Mouse (Mus musculus) hindbrain, embryonic 15.5 days (tissue): Measurements from ENCODE around the gene Kdm2a. TPM values are rescaled to one million over a fixed set of nuclear protein-coding genes. Genes with fewer than 3 reads are reported as not detected.
A peak's percentile ranks its signal among the peaks of the same experiment; 100 is the strongest.

ENCODE experiments used
- ATAC-seq: fragments of 200-750 bp; cut with Nextera tagmentation; 2 replicates; pipeline ENCODE4 v1.8.0; 2017; ENCODE audit warnings: low read depth, moderate number of reproducible peaks, moderate TSS enrichment; ENCODE audit not compliant: low FRiP score
- H3K27ac ChIP-seq: fragments of 300-500 bp; sonication (generic); replicated peaks from 2 replicates; pipeline ENCODE4 v1.5.1; 2015; ENCODE audit warnings: mild to moderate bottlenecking, inconsistent platforms
- H3K27me3 ChIP-seq: fragments of 300-500 bp; sonication (generic); 2 replicates; pipeline ENCODE4 v1.6.1; 2015; ENCODE audit warnings: control low read depth, inconsistent platforms
- H3K36me3 ChIP-seq: fragments of 300-500 bp; sonication (generic); 2 replicates; pipeline ENCODE4 v1.6.1; 2015; ENCODE audit warnings: control low read depth, inconsistent platforms
- H3K4me1 ChIP-seq: fragments of 300-500 bp; sonication (generic); replicated peaks from 2 replicates; pipeline ENCODE4 v1.6.1; 2015; ENCODE audit warnings: control low read depth, inconsistent platforms
- H3K4me2 ChIP-seq: fragments of 300-500 bp; sonication (generic); 2 replicates; pipeline ENCODE4 v1.6.1; 2015; ENCODE audit warnings: moderate library complexity, mild to moderate bottlenecking, inconsistent platforms
- H3K4me3 ChIP-seq: fragments of 300-500 bp; sonication (generic); 2 replicates; pipeline ENCODE4 v1.5.1; 2015; ENCODE audit warnings: mild to moderate bottlenecking, inconsistent platforms
- H3K9ac ChIP-seq: fragments of 300-500 bp; sonication (generic); 2 replicates; pipeline ENCODE4 v1.6.1; 2015; ENCODE audit warnings: inconsistent platforms
- H3K9me3 ChIP-seq: fragments of 300-500 bp; sonication (generic); 2 replicates; pipeline ENCODE4 v1.6.1; 2016; ENCODE audit warnings: control low read depth, inconsistent platforms
- WGBS: fragments of 180-500 bp; shearing (Covaris S2); methylation state at CpG from one replicate; pipeline ENCODE4 v1.1.7; 2015; 5-methylcytosine and 5-hydroxymethylcytosine counted together
- polyA plus RNA-seq: library from polyadenylated mRNA; unstranded; fragments of >200 nt; fragmentation: Nextera tagmentation; extraction: Ambion mirVana; gene quantifications from 2 replicates; pipeline ENCODE4 v1.2.1, GENCODE M21; 2015

Gene Kdm2a
- polyA plus RNA-seq, 1 experiment from 2014 or later = 36.3 TPM

DNA sequence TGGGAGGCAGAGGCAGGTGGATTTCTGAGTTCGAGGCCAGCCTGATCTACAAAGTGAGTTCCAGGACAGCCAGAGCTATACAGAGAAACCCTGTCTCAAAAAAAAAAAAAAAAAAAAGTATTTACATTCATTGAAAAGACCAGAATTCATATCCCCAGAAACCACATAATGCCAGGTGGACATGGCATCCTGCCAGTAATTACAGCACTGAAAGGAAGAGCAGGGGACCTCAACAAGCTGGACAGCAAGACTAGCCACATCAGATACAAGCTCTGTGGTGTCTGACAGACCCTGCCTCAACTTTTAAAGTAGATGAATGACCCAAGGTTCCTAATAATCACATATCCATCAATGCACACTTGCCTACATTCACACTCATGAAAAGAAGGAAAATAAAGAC lies 76.5 kb downstream of the Kdm2a start:
- no peaks in the 10 kb centered on the region for H3K9me3 ChIP-seq
- 91% methylated on average over 1 of the region's 1 CpGs for WGBS
- H3K4me1 ChIP-seq = no peaks in the 10 kb centered on the region
- H3K36me3 ChIP-seq = peaks cover 92% of the 10 kb centered on the region
- no peak for ATAC-seq
- no peak overlapping the region for H3K9ac ChIP-seq
- no peak overlapping the region for H3K4me3 ChIP-seq
- H3K27me3 ChIP-seq = no peaks in the 10 kb centered on the region
- H3K27ac ChIP-seq = no peak overlapping the region
- H3K4me2 ChIP-seq = no peak overlapping the region

DNA sequence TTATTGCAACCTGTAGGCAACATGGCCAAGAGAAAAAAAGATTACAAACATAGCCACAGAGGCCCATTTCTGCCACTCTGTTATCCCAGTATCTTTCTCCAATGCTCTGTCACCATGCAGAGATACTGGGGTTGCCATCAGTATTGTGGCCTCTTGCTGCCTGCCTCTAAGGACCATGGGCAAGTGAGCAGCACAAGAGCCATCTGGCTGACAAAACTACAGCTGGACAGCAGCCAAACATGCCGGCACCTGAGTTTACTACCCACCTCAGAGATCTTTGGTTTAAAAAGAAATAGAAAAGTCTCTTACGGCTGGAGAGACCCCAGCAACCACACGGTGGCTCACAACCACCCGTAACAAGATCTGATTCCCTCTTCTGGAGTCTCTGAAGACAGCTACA lies 78.8 kb downstream of the Kdm2a start:
- Histone ChIP-seq H3K27me3 (no peaks in the 10 kb centered on the region), H3K9ac (no peak overlapping the region), H3K36me3 (peaks cover 83% of the 10 kb centered on the region), H3K27ac (no peak overlapping the region), H3K4me2 (no peak overlapping the region), H3K9me3 (no peaks in the 10 kb centered on the region), H3K4me1 (no peaks in the 10 kb centered on the region), H3K4me3 (no peak overlapping the region)
- ATAC-seq = no peak
- WGBS = 79% methylated on average over 4 of the region's 4 CpGs

DNA sequence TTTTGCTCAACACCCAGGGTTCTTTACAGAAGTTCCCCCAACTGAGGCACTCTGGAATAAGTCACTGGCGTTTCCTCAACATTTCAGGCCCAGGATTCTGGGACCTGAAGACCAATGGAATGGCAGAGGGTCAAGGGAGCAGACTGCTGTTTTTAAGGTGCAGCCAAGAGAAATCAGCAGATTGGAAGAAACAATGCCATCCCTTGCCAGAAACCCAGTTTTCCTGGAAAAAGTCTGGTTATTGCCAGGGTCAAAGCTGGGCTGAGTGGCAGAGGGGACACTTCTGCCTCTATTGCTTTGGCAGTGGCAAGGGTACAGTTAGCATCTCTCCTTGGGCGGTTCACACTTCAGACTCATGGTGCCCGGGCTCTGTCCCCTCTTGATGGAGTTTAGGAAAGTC lies 80.9 kb downstream of the Kdm2a start:
- no peak for ATAC-seq
- Histone ChIP-seq H3K9ac (no peak overlapping the region), H3K4me3 (no peak overlapping the region), H3K4me1 (no peaks in the 10 kb centered on the region), H3K9me3 (no peaks in the 10 kb centered on the region), H3K27ac (no peak overlapping the region), H3K36me3 (peaks cover 69% of the 10 kb centered on the region), H3K27me3 (no peaks in the 10 kb centered on the region), H3K4me2 (no peak overlapping the region)
- WGBS = 91% methylated on average over 3 of the region's 3 CpGs

DNA sequence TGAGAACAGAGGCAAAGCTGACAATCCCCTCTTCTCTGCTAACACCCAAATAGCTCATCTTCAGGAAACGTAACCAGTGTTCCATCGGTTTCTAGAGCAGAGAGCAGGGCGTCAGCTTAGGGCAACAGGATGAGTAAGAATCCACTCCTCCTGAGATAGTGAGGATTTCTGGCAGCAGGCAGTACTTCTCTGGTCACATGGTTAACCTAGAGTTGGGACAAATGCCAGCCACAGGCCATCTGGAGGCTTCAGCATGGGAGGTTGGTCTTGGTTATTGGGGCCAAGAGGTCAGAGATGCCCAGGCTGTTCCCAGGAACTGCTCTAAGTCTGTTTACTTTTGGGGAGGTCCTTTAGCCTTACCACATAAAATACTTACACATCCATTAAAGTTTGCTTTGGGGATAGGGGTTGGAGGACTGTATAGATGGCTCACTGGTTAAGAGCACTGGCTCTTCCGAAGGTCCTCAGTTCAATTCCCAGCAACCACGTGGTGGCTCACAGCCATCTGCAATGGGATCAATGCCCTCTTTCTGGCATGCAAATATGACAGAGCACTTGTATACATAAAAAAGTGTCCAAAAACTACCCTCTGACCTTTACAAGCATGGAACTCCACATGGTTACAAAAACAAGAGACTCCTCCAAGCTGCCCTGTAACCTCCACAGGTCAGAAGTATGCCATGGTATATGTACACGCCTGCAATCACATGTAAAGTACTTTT lies 82.7 kb downstream of the Kdm2a start:
- no peak for ATAC-seq
- 77% methylated on average over 6 of the region's 6 CpGs for WGBS
- H3K4me1 ChIP-seq = no peaks in the 10 kb centered on the region

DNA sequence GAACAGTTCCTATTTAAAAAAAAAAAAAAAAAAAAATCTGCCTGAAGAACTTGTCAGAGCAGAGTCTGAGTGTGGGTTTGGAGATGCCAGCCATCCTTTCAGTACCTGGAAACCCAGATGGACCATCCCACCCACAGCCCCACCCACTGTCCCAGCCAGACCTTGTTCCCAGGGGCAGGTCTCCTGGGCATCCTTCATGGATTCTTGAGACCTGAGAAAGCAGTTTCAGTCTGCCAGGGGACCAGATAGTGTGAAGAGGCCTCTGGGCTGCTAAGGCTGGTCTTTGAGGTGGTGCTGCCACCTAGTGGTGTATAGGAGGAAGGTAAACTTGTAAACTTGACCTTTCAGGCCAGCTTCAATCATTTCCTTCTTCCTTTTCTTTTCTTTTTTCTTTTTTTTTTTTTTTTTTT lies 88.3 kb downstream of the Kdm2a start:
- H3K36me3 ChIP-seq = peaks cover 8% of the 10 kb centered on the region; the same call in 1 of the 2 replicates
- H3K4me1 ChIP-seq = peaks cover 17% of the 10 kb centered on the region
- no peak overlapping the region; the same call in 1 of the 2 replicates for H3K9ac ChIP-seq
- no peaks in the 10 kb centered on the region for H3K27me3 ChIP-seq
- H3K4me3 ChIP-seq = no peak overlapping the region
- no peak overlapping the region for H3K27ac ChIP-seq
- no peaks in the 10 kb centered on the region for H3K9me3 ChIP-seq
- peak; percentile 28; the same call in 1 of the 2 replicates for ATAC-seq
- no peak overlapping the region for H3K4me2 ChIP-seq

More for the DNA sequence above, 82.7 kb downstream of the Kdm2a start:
- Histone ChIP-seq H3K9me3 (no peaks in the 10 kb centered on the region), H3K4me2 (no peak overlapping the region), H3K36me3 (peaks cover 53% of the 10 kb centered on the region), H3K27ac (no peak overlapping the region), H3K9ac (no peak overlapping the region), H3K27me3 (no peaks in the 10 kb centered on the region), H3K4me3 (no peak overlapping the region)

DNA sequence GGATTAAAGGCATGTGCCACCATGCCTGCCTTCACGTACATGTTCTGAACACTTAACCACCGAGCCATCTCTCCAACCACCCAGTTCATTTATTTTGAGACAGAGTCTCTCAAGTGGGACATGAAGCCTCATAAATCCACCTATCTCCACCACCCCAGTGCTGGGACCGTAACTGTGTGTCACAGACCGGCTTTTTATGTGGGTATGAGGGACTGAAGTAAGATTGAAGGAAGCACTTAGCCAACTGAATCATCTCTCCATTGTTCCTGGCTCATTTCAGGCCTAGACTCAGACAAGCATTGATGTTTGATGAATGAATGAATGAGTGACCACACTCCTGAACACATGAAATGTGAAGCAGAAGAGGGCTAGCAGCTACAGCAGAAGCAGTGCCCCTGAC lies 88.8 kb downstream of the Kdm2a start:
- Histone ChIP-seq H3K9me3 (no peaks in the 10 kb centered on the region), H3K4me2 (no peak overlapping the region), H3K27ac (no peak overlapping the region), H3K9ac (no peak overlapping the region; the same call in 1 of the 2 replicates), H3K27me3 (no peaks in the 10 kb centered on the region), H3K4me3 (no peak overlapping the region), H3K36me3 (peaks cover 5% of the 10 kb centered on the region; the same call in 1 of the 2 replicates), H3K4me1 (peaks cover 22% of the 10 kb centered on the region)
- ATAC-seq = no peak
- WGBS = 92% methylated on average over 4 of the region's 4 CpGs

DNA sequence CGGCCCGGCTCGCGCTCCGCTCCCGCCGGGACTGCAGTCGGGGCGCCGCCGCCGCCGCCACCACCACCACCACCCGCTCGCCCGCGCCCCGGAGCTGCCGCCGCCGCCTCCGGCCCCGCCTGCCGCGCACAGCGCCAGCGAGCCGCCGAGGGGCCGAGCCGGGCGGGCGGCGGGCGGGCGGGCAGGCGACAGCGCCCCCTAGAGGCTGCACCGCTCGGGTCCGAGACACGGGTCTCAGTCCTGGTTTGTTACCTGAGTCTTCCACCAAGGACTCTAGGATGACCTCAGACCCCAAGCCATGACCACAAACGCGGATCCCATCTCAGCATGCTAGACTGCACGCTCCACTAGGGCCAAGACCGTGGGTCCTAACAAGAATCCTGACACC lies 91.9 kb downstream of the Kdm2a start, which contains the start of gene Grk2:
Grk2 (minus strand) TSS at position 33 of the 388 bp plus-strand sequence.
- Histone ChIP-seq H3K27me3 (no peaks in the 10 kb centered on the region), H3K9me3 (no peaks in the 10 kb centered on the region), H3K36me3 (no peaks in the 10 kb centered on the region), H3K9ac (peak within 1 kb of the TSS; percentile 92), H3K27ac (peak within 1 kb of the TSS; percentile 86), H3K4me2 (peak within 1 kb of the TSS; percentile 83), H3K4me1 (peaks cover 53% of the 10 kb centered on the region), H3K4me3 (peak within 1 kb of the TSS; percentile 92)
- peak; percentile 74 for ATAC-seq
- WGBS = 0% methylated on average over 38 of the region's 46 CpGs

DNA sequence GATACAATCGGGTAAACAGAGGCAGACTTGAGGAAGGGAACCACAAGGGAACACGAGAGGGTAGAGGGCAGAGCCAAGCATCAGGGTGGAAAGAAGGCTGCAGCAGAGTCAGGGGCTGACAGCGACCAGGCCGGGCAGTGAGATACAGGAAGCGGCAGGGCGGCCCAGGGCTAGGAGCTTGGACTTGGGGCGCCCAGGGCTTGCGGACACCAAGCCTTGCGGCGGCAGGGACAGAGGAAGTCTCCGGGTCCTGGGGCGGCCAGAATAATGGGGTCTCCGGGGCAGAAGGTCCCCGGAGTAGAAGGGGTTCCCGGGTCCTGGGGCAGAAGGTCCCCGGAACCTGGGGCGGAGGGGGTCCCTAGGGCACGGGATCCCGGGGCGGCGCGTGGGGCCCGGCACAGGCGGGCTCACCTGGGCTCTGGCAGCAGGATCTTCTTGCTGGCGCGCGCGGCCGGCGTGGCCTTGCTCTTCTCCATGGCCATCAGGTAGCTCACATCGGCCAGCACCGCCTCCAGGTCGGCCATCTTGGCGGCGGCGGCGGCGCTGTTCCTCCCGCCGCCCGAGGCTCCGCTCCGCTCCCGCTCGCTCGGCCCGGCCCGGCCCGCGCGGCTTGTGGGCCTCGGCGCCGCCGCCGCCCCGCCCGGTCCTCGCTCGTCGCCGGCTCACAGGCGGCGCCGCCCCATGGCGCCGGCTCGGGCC lies 92.4 kb downstream of the Kdm2a start:
- peak; percentile 67 for ATAC-seq
- H3K4me1 ChIP-seq = peaks cover 59% of the 10 kb centered on the region
- H3K9ac ChIP-seq = peak overlapping the region; percentile 92
- H3K4me2 ChIP-seq = peak overlapping the region; percentile 83
- H3K4me3 ChIP-seq = peak overlapping the region; percentile 92
- peak overlapping the region; percentile 86 for H3K27ac ChIP-seq
- no peaks in the 10 kb centered on the region for H3K36me3 ChIP-seq
- WGBS = under 1% methylated on average over 65 of the region's 68 CpGs
- no peaks in the 10 kb centered on the region for H3K27me3 ChIP-seq
- no peaks in the 10 kb centered on the region for H3K9me3 ChIP-seq

DNA sequence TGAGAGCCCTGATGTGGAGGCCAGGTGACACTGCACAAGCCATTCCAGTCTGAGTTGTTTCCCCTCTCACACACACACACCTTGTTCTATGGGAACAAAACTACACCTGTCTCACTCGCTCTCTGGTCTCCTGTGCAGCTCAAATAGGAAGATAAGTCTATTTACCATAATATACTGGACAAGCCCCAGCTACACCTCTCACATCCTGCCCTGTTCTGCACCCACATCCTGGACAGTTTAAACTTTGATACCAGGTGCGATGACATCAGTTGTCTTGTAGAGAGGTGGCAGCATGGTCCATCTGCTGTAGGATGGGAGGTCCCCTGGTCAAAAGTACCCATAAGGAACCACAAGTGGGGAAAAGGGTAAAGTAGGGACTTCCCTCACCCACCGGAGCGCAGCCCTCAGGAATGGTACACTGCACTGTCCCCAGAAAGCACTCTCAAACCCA lies 93.2 kb downstream of the Kdm2a start:
- H3K36me3 ChIP-seq = no peaks in the 10 kb centered on the region
- no peaks in the 10 kb centered on the region for H3K9me3 ChIP-seq
- H3K9ac ChIP-seq = peak overlapping the region; percentile 92
- H3K4me1 ChIP-seq = peaks cover 66% of the 10 kb centered on the region
- peak overlapping the region; percentile 83 for H3K4me2 ChIP-seq
- no peak for ATAC-seq
- no peaks in the 10 kb centered on the region for H3K27me3 ChIP-seq
- H3K27ac ChIP-seq = peak overlapping the region; percentile 86; the same call in 1 of the 2 replicates
- peak overlapping the region; percentile 92 for H3K4me3 ChIP-seq
- 58% methylated on average over 4 of the region's 4 CpGs for WGBS

DNA sequence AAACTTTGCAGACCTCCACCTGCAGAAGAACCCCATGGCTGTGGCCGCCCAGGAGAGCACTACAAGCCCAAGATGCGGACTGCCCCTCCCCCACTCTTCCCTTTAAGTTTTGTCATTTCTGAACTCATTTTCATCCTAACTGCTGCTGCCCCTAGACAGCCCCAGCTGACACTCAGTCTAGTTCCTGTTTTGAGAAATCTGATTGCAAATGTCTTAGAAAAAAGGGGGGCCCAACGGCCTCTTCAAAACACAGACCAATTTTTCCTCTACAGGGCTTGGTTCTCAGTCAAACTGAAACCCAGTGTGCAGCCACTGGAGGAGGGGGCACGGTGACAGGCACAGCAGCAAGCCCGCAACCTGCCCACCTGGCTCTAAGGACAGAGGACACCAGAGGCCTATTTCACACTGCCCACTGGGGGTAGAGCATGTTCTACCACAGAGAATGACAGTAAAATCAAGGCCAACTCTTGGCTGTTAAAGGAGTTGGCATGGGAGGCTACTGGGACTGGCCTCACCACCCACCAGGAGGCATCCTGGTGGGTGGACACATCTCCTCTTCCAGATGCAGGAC lies 93.7 kb downstream of the Kdm2a start:
- peak overlapping the region; percentile 83 for H3K4me2 ChIP-seq
- H3K36me3 ChIP-seq = no peaks in the 10 kb centered on the region
- H3K4me3 ChIP-seq = peak overlapping the region; percentile 92
- peak overlapping the region; percentile 92; the same call in 1 of the 2 replicates for H3K9ac ChIP-seq
- 0 out of 2 replicates have a peak overlapping the region, but pooled peaks have one; percentile 20 for H3K27ac ChIP-seq
- H3K4me1 ChIP-seq = peaks cover 72% of the 10 kb centered on the region
- H3K9me3 ChIP-seq = no peaks in the 10 kb centered on the region
- no peaks in the 10 kb centered on the region for H3K27me3 ChIP-seq
- WGBS = 80% methylated on average over 5 of the region's 5 CpGs
- no peak for ATAC-seq

DNA sequence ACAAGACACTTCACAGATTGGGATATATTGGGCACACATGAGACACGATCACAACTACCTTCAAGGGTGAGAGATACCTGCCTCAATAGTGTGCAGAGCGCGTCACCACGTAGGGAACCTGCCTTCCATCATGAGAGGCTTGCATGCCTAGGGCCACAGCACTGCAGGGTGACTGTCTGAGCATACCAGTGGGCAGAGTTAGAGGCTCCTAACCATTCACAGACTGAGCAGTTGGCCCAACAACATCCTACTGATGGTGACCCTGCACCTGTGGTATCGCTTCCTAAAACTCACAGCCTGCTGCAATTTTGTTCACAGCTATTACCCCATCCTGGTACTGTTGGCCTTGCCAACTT lies 94.5 kb downstream of the Kdm2a start:
- peak overlapping the region; percentile 77; the same call in 1 of the 2 replicates for H3K27ac ChIP-seq

More for the DNA sequence above, 94.5 kb downstream of the Kdm2a start:
- Histone ChIP-seq H3K9ac (no peak overlapping the region), H3K4me2 (peak overlapping the region; percentile 83), H3K27me3 (no peaks in the 10 kb centered on the region), H3K4me1 (peaks cover 72% of the 10 kb centered on the region), H3K4me3 (0 out of 2 replicates have a peak overlapping the region, but pooled peaks have one; percentile 5), H3K9me3 (no peaks in the 10 kb centered on the region), H3K36me3 (no peaks in the 10 kb centered on the region)
- 87% methylated on average over 5 of the region's 5 CpGs for WGBS
- ATAC-seq = no peak
